Mouse (Mus musculus) splenic B cell, adult 2 months (primary cell): ENCODE data around the gene Irf9.

Source experiments
- DNase-seq: peaks from one replicate; pipeline ENCODE4 v3.0.0-alpha.2; 2011; ENCODE audit warnings: low read depth, low spot score
- H3K27me3 ChIP-seq: 2 replicates; pipeline ENCODE4 v1.6.1; 2012; ENCODE audit warnings: mild to moderate bottlenecking, low read length, moderate library complexity, mixed read lengths; ENCODE audit not compliant: control insufficient read depth, poor library complexity, insufficient read depth, severe bottlenecking
- H3K36me3 ChIP-seq: 2 replicates; pipeline ENCODE4 v1.6.1; 2012; ENCODE audit warnings: mild to moderate bottlenecking, low read length, moderate library complexity, mixed read lengths; ENCODE audit not compliant: control insufficient read depth, poor library complexity, insufficient read depth, severe bottlenecking

Irf9 gene

DNA sequence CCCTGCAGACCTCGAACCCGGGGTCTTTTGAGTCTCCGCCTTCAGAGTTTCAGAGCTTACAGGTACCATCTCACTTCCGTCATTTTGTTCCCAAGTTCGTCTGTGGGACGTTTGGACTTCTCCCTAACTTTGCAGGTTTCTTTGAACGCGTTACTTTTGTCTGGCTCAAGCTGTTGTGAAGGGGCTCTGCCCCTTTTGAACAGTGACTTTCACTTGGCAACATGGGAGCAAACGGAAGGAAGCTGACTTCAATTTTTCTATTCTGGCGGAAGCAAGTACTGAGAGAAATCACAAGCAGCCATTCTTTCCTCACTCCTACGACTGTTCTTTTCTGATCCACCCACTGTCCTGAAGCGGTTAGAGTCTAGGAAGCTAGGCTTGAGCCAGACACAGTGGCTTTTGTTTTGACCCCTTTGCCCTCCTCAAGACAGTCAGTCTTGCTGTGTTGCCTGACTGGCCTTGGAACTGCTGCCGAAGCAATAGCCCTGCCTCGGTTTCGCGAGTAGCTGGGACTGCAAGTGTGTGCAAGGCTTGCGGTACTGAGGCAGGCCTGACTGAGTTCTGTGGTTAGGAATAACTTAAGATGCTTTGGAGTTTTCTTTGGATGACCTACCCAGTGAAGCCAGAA is 41.0 kb downstream of the Irf9 start:
- no peaks in the 10 kb centered on the region for H3K27me3 ChIP-seq
- peak; percentile 23 for DNase-seq
- H3K36me3 ChIP-seq = peaks cover 4% of the 10 kb centered on the region; the same call in 1 of the 2 replicates

DNA sequence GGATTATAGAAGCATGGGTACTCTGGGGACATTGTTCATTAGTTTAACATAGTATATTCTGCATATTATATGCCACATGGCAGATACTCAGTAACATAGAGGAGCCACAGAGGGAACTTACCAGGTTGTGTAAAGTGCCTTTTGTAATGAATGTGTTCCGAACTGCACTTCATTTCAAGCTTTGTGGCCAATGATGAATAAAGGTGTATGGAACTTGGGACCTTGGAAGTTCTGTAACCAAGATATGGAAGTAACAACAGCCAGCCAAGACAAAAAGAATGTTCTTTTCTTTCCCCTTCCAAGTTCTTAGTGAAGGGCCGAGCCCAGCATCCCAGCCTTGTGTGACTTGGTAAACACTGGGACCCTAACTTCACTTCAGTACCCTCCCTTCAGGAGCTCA is 46.5 kb downstream of the Irf9 start, which contains the start of gene Tssk4:
Tssk4 (plus strand) TSS at position 301 of the 400 bp plus-strand sequence.
- no peak for DNase-seq
- Histone ChIP-seq H3K36me3 (no peaks in the 10 kb centered on the region), H3K27me3 (no peaks in the 10 kb centered on the region)

DNA sequence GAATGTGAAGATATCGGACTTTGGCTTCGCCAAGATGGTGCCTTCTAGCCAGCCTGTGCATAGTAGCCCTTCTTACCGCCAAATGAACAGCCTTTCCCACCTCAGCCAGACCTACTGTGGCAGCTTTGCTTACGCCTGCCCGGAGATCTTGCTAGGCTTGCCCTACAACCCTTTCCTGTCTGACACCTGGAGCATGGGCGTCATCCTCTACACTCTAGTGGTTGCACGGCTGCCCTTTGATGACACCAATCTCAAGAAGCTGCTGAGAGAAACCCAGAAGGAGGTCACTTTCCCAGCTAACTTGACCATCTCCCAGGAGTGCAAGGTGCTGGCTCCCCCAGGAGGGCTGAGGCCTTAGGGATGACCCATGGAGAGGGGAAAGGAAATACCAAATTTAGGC is 48.2 kb downstream of the Irf9 start:
- no peaks in the 10 kb centered on the region for H3K27me3 ChIP-seq
- DNase-seq = no peak

DNA sequence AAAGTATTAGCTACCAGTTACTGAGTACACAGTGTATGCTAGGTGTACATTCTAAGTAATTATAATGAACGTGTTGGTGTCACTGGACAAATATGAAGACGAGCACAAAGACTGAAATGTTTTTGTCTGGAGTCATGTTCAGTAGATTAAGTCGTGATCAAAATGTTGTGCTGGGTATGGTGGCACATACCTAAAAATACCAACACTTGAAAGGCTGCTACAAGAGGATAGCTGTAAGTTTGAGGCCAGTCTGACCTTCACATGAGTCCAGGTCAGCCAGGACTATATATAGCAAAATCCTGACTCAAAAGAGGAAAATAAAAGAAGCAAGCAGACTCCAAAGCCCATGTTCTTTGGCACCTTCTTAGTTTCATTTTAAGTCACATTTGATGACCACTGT is 53.6 kb downstream of the Irf9 start:
- H3K36me3 ChIP-seq = peaks cover 3% of the 10 kb centered on the region
- no peaks in the 10 kb centered on the region for H3K27me3 ChIP-seq
- no peak for DNase-seq

More for the DNA sequence above, 48.2 kb downstream of the Irf9 start:
- no peaks in the 10 kb centered on the region for H3K36me3 ChIP-seq

DNA sequence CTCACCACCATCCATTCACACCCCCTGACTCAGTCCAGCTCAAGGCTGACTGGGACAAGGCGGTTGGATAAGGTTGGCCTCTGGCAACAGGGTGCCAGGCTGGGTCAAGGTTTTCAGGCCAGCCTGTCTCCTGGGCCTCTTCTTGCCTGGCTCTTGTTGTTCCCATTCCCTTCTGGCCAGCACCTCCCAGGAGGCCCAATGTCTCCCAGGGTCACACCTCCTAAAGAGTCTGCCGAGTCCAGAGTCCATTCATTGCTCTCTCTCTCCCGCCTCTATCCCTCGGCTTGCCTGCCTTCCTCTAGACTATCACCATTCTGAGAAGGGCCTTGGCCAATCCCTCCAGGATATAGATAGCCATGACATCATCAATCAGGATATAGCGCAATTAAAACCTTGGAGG is 54.6 kb downstream of the Irf9 start:
- H3K36me3 ChIP-seq = peaks cover 6% of the 10 kb centered on the region
- no peak for DNase-seq
- H3K27me3 ChIP-seq = no peaks in the 10 kb centered on the region
